Mouse (Mus musculus): ENCODE results near the gene Mpped2.

- no peak for TF ChIP-seq CTCF (IDR thresholded peaks at IDR 0.05; ENCODE audit: borderline replicate concordance, control insufficient read depth, extremely low read depth, insufficient read depth, low read length, poor library complexity)
- TF ChIP-seq POLR2A (IDR thresholded peaks at IDR 0.05; ENCODE audit: control insufficient read depth, extremely low read depth, insufficient read depth, low read length, poor library complexity) = no peak
Observed at GRCm38 (mm10) chr2:106719434-106719833, 26.4 kb downstream of the Mpped2 start.

Measured in thymus, adult 2 months (tissue).